Mouse (Mus musculus): ENCODE measurements around the gene Sugp1.
A peak's percentile ranks its signal among the peaks of the same experiment; 100 is the strongest.
"Not testable (repeated sequence)": the region's sequence is repeated elsewhere in the genome, so short reads cannot be mapped to it uniquely, and the experiment has no call there.

Sugp1 gene

DNA sequence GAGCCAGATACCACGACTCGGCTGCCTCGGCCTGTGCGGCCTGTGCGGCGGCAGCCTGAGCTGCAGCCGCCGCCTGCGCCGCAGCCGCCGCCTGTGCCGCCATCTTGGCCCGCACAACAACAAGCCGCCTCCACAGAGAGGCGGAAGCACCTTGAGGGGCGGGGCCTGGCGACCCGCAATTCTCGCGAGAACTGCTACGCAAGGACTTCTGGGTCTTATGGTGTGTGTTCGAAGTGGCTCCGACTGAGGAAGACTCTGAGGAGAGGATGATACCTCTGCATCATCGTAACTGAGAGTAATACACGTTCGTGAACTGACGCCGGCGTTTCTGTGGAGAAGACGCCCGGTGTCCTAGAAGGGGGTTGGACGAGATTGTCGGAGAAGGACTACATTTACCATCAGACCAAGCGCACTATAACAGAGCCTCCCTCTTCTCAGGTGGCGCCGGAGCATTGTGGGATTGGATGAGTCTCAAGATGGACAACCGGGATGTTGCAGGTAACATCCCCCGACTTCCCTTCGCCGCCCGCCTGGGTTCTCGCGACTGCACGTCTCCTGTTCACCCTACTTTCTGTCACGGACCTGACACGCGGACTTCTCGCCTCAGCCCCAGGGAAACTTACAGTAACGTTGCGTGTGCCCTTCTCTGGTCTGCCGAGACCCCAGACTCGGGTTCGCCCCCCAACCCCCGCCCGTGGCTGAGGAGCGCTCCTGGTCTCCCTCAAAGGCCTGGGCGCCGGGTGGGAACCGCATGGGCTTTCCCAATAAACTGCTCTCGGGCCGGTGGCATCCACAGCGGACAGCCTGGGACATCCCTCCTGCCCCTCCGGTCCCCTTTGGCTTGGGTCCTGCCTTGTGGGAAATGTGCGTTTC, at the start of gene Sugp1, which contains the start of gene Mau2:
Gene Sugp1, plus strand, starts transcription at position 231 of the 873 bp plus-strand sequence.
Gene Mau2, minus strand, starts transcription at position 152 of the 873 bp plus-strand sequence.
- peak; percentile 100 for DNase-seq (ENCODE audit: low read depth, low spot score)

DNA sequence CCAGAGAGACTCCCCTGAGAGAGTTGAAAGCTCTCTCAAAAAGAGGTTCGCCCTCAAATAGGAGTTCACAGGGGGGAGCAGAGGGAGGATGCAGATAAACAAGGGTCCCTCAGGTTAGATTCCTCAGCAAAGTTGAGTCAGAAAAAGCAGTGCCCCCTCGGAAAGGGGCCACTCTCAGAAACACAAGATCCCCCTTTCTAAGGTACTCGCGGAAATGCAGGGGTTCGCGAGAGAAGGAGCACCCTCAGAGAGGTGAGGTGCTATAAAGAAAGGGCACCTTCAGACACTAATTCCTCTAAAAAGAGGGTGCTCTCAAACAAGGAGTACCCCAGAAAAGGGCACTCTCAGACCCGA, 47.2 kb upstream of the Sugp1 start:
- DNase-seq (ENCODE audit: low read depth, low spot score) = no peak

DNA sequence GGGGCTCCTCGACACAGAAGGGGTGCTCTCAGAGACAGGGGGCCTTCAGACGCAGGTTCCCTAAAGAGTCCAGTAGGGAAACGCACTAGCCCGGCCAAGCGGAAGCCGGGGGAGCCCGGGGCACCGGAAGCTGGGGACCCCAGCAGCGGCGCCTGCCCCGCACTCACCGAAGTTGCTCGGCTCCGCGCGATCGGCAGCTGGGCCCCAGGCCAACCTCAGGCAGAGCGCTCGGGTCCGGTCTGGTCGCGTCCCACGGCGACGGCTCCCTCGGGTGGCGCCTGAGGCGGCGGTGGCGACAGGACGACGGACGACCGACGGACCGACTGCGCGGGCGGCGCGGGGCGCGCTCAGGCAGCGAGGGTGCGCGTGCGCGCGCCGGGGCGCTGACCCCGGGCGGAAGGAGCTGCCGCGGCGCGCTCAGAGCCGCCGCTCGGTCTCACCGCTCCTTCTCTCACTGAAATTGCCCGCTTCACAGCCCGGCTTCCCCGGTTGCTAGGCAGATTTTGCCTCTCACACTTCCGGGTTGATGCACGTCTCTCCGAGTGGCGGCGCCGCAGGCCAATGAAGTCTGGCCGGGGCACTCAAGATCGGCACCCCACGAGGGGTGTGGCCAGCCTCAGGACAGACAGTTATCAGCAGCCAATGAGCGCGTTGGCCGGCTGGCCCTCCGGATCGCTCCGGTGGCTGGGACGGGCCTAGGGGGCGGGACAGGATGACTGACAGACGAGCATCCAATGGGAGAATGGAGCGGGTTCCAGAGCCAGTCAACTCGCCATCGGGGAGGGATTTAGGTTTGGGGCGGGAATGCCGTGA, 46.6 kb upstream of the Sugp1 start, which contains the start of gene Gatad2a:
Gene Gatad2a, minus strand, starts transcription at position 609 of the 813 bp plus-strand sequence.
- peak; percentile 100 for DNase-seq (ENCODE audit: low read depth, low spot score)

DNA sequence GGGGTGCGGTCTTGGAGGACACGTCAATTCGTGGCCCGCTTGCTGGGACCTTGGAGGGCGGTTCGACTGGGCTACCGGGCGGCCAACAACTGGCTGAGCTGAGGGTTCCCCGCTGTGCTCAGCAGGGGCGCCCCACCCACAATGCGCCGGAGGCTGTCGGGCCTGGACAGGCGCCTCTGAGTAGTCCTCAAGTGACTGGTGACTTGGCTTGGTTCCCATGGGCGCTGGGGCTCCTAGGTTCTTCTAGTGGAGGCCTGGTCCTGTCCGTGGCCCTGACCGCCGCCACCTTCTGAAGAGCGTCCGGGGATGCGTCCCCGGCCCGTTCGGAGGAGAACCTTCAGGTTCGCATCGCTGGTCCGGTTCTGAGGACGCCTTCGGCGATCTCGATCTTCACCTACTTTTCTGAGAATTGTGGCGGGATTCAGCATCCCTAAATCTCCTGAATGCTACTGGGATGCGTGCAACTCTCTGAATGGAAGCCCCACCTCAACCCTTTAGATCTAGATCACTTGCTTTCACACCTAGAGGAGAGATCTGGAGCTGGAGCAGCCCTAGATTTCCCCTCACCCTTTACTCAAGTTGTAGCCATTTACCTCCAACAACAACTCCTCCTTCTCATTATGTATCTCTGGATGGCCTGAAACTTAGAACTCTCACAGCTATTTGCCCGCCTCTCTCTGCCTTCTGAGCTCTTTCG, 45.9 kb upstream of the Sugp1 start:
- no peak for DNase-seq (ENCODE audit: low read depth, low spot score)

DNA sequence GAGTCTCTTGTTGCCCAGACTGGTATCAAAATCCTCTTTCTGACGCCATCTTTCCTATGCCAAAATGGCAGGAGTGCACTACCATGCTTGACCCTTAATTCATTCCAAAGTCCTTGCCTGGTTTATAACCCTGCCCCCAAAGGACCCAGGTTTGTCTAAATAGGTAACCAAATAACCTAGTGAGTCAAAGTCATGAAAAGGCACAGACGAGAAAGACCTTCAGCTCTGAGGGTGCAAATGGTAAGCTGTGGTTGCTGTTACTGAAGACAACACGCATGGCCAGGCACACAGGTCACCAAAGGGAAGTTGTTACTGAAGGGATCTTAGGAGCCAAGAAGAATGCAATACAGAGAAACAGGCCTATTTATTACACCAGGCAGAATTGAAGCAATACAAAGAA, 43.9 kb upstream of the Sugp1 start:
- no peak for DNase-seq (ENCODE audit: low read depth, low spot score)

DNA sequence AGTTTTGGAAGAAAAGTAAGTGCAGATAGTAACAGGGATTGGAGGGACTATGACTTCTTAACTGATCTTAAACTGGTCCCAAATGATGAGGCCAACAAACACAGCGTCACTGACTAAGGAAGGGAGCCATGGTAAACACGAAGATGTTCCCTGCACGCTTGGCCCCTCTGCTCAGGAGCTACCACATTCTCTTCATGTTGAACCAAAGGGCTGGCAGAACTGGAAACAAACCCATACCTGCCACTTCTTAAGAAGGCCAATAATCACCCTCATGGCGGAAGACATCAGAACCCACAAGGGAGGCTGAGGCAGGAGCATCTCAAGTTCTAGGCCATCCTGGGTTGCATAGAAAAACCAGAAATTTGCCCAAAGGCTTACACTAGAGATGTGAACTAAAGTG, 43.4 kb upstream of the Sugp1 start:
- DNase-seq (ENCODE audit: low read depth, low spot score) = no peak

DNA sequence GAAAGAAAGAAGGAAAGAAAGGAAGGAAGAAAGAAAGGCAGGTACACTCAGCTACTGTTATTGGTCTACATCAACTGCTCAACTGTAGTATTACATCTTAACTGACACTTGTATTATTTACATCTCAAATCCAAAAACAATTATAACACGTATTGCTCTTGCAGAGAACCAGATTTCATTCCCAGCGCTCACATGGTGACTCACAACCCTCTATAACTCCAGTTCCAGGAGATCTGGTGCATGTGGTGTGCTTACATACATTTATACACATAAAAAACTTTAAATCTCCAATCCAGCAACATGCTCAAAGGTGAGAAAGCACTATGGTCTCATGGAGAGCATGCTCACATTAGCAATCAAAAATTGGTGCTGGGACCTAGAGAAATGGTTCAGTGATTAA, 42.4 kb upstream of the Sugp1 start:
- no peak for DNase-seq (ENCODE audit: low read depth, low spot score)

DNA sequence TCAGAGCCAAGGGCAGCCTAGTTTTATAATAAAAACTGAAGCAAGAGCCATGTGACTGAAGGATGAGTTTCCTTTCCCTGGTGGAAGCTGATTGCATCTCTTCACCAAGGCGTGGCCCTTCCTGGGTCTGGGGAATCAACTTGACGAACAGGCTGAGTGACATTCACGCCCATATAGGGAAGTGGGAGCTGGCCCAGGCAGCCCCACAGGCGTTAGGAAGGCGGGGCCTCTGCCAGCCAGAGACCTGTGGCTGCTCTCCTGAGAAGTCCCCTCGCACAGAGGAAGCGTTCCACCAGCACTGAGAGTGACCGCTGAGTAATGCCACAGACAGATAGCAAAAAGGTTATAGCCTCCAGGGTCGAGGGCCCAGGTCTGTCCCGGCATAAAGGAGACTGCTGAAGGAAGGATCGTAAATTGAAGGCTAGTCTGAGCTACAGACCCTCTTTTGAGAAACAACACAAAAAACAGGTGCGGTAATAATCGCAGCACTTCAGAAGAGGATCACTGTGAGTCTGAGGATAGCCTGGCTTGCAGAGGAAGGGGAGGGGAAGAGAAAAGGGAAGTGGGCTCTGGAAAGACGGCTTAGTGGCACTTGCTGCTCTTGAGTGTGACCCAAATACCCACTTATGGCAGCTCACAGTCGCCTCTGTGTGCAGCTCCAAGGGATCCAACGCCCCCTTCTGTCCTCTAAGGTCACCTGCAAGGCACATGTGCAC, 41.3 kb upstream of the Sugp1 start:
- peak; percentile 94 for DNase-seq (ENCODE audit: low read depth, low spot score)

DNA sequence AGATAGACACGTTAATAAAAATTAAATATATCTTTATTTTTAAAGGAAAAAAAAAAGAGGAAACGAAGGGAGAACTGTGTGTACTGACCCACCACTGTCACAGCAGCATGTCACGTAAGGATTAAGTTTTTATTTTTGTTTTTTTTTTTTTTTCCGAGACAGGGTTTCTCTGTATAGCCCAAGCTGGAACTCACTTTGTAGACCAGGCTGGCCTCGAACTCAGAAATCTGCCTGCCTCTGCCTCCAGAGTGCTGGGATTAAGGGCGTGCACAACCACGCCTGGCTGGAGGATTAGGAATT, 40.8 kb upstream of the Sugp1 start:
- not testable (repeated sequence) for DNase-seq (ENCODE audit: low read depth, low spot score)

DNA sequence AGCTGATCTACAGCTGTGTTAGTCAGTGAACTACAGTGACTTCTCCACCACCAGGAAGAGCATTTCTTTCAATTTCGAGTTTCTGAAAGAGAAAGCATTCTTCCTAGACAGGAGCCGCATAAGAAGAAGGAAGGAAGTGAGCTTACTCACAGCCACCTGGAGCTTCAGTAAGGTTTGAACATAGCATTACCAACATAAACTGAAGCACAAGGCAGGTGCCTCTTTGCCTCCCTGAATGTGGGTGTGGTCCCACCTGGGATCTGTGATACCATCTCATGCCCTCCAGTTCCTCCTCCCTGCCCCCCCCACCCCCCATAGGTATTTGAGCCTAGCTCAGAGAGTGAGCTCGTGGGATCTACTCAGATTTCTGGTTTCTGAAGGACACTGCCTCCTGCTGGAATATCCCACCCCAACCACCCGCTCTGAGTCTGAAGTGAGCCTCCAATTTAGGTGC, 39.4 kb upstream of the Sugp1 start:
- DNase-seq (ENCODE audit: low read depth, low spot score) = peak; percentile 70

DNA sequence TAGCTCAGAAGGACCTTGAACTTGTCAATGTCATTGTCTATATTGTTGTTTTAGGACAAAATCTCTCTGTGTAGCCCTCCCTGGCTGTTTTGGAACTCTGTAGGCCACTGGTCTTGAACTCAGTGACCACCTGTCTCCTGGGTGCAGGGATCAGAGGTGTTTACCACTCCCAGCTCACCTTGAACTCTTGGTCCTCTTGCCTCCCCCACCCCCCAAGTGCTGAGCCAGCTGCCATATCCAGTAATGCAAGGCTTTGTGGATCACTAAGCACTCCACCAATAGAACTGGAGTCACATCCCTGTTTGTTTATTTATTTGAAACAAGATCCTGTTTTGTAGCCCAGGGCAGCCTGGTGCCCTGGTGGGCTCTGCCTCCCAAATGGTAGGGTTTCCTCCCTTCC, 38.3 kb upstream of the Sugp1 start:
- no peak for DNase-seq (ENCODE audit: low read depth, low spot score)

DNA sequence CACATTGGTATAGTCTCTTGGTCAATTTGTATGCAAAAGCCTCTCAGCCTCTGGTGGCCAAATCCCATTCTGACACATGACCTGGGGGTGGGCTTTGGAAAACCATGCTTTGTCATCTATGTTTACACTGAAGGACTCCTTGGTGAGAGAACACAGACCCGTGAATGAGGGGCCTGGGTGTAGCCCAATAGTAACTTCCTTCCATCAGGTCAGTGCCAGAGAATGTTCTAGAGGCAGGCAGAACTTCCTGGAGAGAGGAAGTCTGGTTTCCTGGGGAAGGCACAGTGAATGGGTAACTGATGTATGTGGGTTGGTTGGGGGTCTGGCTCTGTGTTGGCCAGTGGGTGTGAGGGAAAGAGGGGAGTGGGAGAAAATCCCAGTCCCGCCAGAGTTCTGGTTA, 37.4 kb upstream of the Sugp1 start:
- no peak for DNase-seq (ENCODE audit: low read depth, low spot score)

DNA sequence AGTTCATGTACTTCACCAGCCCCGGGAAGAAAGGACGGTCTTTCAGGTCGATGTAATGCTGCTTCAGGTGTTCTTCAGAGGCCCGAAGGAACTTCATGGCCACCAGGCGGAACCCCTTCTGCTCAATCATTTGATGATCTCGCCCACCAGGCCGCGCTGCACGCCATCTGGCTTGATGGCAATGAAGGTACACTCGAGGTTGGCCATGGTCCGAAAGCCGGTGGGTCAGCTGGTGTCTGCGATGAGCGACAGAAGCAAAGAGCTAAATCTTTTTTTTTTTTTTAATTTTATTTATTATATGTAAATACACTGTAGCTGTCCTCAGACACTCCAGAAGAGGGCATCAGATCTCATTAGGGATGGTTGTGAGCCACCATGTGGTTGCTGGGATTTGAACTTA, 31.8 kb upstream of the Sugp1 start:
- DNase-seq (ENCODE audit: low read depth, low spot score) = not testable (repeated sequence)

DNA sequence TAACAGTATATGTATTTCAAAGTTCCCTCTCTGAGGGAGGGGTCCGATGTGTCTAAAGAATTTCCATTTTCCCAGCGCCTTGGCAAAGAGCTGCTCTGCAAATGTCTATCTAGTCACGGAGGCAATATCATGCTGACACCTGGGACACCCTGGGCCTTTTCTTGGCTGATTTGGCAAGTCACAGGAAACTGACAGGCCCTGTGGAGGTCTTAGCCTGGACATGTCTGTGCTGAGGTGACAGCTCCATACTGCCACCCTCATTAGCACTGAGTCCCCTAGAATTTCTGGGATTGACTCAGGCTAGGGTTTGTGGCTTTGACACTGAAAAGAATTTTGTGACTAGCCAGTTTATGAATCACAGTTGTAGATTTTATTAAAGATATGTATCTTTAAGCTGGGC, 30.3 kb upstream of the Sugp1 start:
- DNase-seq (ENCODE audit: low read depth, low spot score) = no peak

DNA sequence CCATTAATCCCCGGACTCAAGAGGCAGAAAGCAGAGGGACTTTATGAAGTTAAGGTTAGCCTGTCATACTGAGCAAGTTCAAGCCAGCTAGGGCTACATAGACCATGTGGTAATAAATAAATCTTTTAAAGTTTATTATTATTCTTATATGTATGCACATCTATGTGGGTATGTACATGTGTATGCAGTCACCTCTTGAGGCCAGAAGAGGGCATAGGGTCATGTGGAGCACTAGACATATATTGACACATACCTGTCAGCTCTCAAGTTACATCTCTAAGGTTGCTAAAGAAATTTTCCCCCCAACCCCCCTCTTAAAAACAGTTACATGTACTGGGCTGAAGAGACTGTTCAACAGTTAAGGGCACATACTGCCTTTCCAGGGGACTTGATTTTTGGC, 29.9 kb upstream of the Sugp1 start:
- peak; percentile 33 for DNase-seq (ENCODE audit: low read depth, low spot score)

DNA sequence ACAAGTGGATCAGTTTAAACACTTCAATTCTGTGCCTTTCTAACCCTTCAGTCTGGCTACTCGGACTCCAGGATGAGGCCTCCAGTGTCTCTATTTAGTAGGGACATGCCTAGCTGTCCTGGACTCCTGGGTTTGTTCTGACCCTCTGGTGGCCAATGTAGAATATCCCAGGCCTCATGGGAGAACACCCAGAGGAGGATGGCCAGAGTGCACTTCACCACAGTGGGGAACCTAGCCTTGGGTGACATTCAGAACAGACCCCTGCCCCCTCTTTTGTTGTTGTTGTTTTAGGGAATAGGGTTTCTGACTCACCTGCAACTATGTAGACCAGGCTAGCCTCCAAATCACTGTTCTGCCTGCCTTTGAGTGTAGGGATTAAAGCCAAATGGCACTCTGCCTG, 27.6 kb upstream of the Sugp1 start:
- DNase-seq (ENCODE audit: low read depth, low spot score) = no peak

DNA sequence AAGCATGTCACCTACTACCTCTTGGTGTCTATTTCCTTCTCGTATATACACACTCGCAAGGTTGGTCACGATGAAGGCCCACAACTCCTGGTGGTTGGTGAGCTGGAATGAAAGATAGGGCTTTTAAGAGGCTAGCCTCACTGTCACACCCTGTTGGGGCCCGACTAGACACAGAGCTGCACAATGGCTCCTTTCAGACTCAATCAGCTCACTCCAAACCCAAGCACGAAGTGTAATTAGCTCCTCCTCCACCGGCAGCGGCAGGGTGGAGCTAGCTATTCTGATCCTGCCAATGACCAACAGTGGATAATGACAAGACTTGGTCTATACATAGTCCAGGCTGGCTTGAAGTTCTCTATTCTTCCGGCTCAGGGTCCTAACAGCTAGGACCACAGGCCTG, 19.0 kb upstream of the Sugp1 start:
- DNase-seq (ENCODE audit: low read depth, low spot score) = no peak

DNA sequence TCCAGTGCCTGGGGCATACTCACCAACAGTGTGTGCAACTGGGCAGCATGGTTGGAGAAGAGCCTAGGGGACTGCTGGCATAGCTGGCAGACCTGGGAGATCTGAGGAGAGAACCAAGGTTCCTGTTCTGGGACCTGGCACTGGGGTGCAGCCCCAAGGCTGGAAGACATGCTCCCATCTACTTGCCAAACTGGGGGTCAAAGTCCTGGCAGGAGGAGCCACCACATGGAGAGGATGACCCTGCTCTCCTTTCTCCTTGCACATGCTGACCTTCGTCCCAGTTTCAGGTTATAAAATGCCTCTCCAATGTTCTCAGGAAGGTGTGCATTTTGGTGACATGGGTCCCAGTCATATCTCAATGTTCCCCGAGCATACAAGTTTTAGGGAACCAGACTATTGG, 16.5 kb upstream of the Sugp1 start:
- no peak for DNase-seq (ENCODE audit: low read depth, low spot score)

DNA sequence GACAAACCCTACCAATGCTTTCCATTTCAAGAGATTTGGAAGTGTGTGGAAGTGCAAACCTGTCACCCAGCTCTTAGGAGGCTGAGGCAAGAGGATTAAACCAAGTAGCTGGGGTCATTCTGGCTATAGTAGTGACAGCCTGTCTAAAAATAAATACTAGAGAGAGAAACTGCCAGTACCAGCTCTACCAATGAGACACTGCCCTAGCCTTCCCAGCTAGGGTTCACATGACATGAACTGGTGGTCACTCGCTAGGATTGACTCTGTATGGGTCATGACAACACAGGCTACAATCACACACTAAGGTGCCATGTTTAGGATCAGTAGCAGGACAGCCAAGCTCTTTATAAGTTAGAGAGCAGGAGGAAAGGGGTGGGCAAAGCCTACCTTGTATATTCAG, 12.4 kb upstream of the Sugp1 start:
- no peak for DNase-seq (ENCODE audit: low read depth, low spot score)

DNA sequence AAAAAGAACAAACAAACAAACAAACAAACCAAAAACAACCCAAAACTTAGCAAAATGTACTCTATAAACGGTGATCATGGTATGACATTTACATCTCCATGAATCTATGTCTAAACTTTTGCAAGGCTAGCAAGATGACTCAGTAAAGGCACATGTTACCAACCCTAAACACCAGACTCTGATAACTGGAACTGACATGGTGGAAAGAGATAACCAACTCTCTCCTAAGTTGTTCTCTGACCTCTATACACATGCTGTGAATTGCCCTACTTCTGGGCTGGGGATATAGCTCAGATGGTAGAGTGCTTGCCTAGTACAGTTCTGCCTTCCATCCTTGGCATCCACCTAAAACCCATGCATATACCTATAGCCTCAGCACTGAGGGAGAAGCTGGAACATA, 4.6 kb upstream of the Sugp1 start:
- DNase-seq (ENCODE audit: low read depth, low spot score) = no peak

DNA sequence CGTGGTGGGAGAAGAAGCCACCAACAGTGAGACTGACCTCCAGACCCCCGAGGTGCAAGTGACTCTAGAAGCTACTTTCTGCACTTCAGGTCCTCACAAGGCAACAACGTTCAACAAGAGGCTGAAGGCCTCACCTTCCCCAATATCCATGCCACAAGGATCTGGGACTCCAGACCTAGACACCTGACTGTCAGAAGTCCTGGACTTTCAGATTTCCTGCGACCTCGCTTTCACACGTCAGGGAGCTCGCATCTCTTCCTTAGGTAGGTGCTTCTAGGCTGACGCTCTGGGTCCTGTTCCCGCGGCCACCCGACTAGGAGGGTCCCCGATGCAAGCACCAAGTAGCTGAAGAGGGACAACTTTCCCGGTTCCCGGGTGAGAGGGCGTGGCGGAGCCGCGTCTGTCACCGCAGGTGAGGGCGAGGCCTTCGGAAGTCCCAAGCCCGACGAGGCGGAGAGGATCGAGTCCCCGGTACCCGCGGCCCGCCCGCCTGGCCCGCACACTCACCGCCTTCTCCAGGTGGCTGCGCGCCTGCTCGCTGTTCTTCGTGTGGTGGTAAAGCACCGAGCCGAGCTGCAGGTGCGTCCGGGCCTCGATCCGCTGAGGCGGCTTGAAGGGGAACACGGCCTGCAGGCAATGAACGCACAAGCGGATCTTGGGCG, 597 bp upstream of the Sugp1 start:
- no peak for DNase-seq (ENCODE audit: low read depth, low spot score)

All from A20 (cell line).